Mouse (Mus musculus) spleen, postnatal 14 days (tissue): ENCODE measurements around the gene Bcl2l1.

ENCODE experiments used
- DNase-seq, 2 experiments: peaks; one replicate each; pipeline ENCODE4 v3.0.0; 2021 to 2022; ENCODE audit warnings: low spot score in 2 of 2

The Bcl2l1 gene

GRCm38 (mm10) chr2:152831019-152831878, at the start of gene Bcl2l1:
TSS of gene Bcl2l1 (minus strand) at chr2:152831728.
- peak; percentile 92 to 95 for DNase-seq

GRCm38 (mm10) chr2:152880898-152881297, 49.4 kb upstream of the Bcl2l1 start:
- no peak for DNase-seq

GRCm38 (mm10) chr2:152878239-152878638, 46.7 kb upstream of the Bcl2l1 start:
- no peak for DNase-seq

GRCm38 (mm10) chr2:152863346-152863745, 31.8 kb upstream of the Bcl2l1 start:
- no peak for DNase-seq

- no peak for DNase-seq
Measured at GRCm38 (mm10) chr2:152862638-152863037, 31.1 kb upstream of the Bcl2l1 start.

GRCm38 (mm10) chr2:152861891-152862290, 30.4 kb upstream of the Bcl2l1 start:
- no peak for DNase-seq

GRCm38 (mm10) chr2:152859501-152859900, 28.0 kb upstream of the Bcl2l1 start:
- DNase-seq, result no peak

- no peak for DNase-seq
Measured at GRCm38 (mm10) chr2:152848466-152848865, 16.9 kb upstream of the Bcl2l1 start.

GRCm38 (mm10) chr2:152847815-152848302, 16.3 kb upstream of the Bcl2l1 start, which contains the start of gene Tpx2:
TSS of gene Tpx2 (plus strand) at chr2:152847964.
- DNase-seq, result peak; percentile 94 to 97

GRCm38 (mm10) chr2:152847057-152847814, 15.7 kb upstream of the Bcl2l1 start:
- DNase-seq, result no peak

- DNase-seq, result no peak
Measured at GRCm38 (mm10) chr2:152842741-152843140, 11.2 kb upstream of the Bcl2l1 start.

- DNase-seq, result no peak
Measured at GRCm38 (mm10) chr2:152839256-152839655, 7.7 kb upstream of the Bcl2l1 start.

GRCm38 (mm10) chr2:152830021-152830921, 1.3 kb downstream of the Bcl2l1 start:
- peak; percentile 71 to 81 for DNase-seq

GRCm38 (mm10) chr2:152829367-152829881, 2.1 kb downstream of the Bcl2l1 start:
- no peak for DNase-seq

- DNase-seq, result no peak
Measured at GRCm38 (mm10) chr2:152828532-152828931, 3.0 kb downstream of the Bcl2l1 start.

GRCm38 (mm10) chr2:152828011-152828370, 3.5 kb downstream of the Bcl2l1 start:
- DNase-seq, result no peak

- no peak for DNase-seq
Measured at GRCm38 (mm10) chr2:152827321-152828010, 4.1 kb downstream of the Bcl2l1 start.

- no peak for DNase-seq
Measured at GRCm38 (mm10) chr2:152826481-152826880, 5.0 kb downstream of the Bcl2l1 start.

- no peak for DNase-seq
Measured at GRCm38 (mm10) chr2:152825713-152826112, 5.8 kb downstream of the Bcl2l1 start.

- no peak for DNase-seq
Measured at GRCm38 (mm10) chr2:152825168-152825697, 6.3 kb downstream of the Bcl2l1 start.
